Mouse (Mus musculus) heart, adult 2 months (tissue): Measurements from ENCODE around the gene Gabarapl1.

ENCODE experiments used
- CTCF ChIP-seq: fragments of 200-600 bp; IDR thresholded peaks from 2 replicates; pipeline ENCODE4 v1.8.1; 2022; ENCODE audit warnings: antibody characterized with exemption, mild to moderate bottlenecking, moderate library complexity
- EP300 ChIP-seq: fragments of 200-500 bp; IDR thresholded peaks from 2 replicates; pipeline ENCODE4 v1.6.1; 2011; ENCODE audit warnings: low read depth, low read length, control low read depth; ENCODE audit not compliant: insufficient read depth
- POLR2A ChIP-seq: fragments of 200-500 bp; IDR thresholded peaks from 2 replicates; pipeline ENCODE4 v1.6.1; 2011; ENCODE audit warnings: mild to moderate bottlenecking, low read depth, low read length, control low read depth; ENCODE audit not compliant: insufficient read depth

- TF ChIP-seq POLR2A (no peak), CTCF (no peak), EP300 (no peak)
These were observed 9.0 kb downstream of the Gabarapl1 start for GRCm38 (mm10) chr6:129541931-129542330.
